Mouse (Mus musculus) CD4-positive naive resting alpha-beta T cell, adult 76 days (primary cell): Measurements from ENCODE around the gene Rars. TPM values are rescaled to one million over a fixed set of nuclear protein-coding genes. Genes with fewer than 3 reads are reported as not detected.

Experiments
- total RNA-seq: library from RNA; stranded (reverse); gene quantifications from one replicate; pipeline ENCODE4 v1.2.4, GENCODE M21; 2023

The Rars gene
- total RNA-seq, result 64.7 TPM

DNA sequence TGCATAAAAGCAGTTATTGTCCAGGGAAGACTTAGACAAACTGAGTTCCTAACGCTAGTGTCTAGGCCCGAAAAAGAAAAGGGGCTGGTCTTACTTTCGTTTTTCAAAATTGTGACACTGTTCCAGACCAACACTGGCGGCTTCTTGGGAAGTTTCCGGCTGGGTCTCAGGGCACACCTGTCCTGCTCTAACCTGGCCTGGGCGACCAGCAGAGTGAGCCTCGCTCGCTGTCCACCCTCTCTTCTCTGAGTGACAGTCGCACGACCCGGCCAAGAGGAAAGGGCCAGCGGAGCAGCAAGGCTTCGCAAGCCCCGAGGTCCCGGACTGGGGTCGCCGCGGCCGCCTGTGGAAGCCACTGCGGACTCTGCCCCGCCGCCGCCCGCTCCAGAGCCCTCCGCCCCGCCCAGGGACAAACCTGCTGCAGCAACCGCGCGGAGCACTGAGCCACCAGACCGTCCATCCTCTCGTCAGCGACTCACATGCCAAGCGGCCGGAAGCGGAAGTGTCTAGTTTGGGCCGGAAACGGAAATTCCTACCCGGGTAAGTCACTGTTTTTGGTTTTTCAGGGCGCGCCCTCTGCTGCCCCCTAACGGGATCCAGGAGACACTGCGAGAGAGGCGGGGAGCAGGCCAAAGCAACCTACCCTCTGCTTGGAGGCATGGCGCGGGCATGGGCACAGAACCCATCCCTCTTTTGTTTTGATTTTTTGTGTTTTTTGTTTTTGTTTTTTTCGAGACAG lies at the start of gene Rars:
TSS of gene Rars (minus strand) at position 485 of the 739 bp plus-strand sequence.

DNA sequence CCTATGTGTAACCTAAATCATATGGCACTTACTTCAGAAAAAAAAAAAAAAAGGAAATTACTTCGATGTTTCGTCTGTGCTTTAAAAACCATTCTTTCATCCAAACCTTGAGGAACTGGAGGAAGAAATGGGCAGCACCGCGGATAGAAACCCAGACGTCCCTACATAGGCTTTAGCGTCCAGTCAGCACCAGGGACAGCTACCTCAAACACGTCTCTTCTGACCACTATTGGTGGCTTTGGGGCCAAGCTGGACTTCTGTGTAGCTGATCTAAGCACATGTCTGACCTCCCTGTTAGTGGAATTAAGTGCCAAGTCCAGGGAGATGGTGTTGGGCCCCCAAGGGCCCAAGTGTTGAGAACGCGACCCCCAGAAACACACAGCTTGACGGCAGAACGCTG lies 35.4 kb downstream of the Rars start, which contains the start of gene Fbll1:
TSS of gene Fbll1 (minus strand) at position 11 of the 400 bp plus-strand sequence.

DNA sequence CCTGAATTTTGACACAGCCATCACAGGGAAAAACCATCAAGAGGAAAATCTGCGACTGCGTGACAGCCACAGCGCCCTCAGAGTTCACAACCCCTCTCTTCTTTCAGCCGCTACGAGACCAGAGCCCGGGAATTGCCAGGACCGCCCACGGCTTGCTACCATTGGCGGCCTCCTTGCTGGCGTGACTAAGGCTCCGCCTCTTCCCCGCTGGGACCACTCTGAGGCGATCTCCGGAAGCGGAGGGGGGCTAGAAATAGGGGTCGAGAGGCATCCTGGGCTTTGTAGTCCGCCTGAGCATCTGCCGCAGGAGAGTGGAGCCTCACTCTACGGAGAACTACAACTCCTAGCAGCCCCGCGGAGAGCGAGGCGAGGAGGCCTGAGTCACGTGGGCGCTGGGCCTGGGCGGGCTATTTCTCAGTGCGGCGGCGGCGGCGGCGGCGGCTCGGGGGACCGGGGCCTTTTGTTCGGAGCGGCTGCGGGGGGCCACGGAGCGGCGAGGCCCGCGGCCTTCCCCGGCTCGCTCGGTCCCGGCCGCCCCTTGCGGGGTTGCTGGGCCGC lies 65.0 kb downstream of the Rars start, which contains the start of gene Pank3:
TSS of gene Pank3 (plus strand) at position 297 of the 558 bp plus-strand sequence.

Other genes starting within 250 kb of the Rars start
- gene Pank3, start 65.0 kb downstream of the Rars start, total RNA-seq, result 25.3 TPM
- gene Fbll1, start 35.6 kb downstream of the Rars start, total RNA-seq, result not detected
- 0.29 TPM for gene Wwc1, start 146.0 kb upstream of the Rars start, total RNA-seq